ENCODE assay signal across 8 mouse cellular contexts in genomic region chr11:75486601-75487285, GRCm38 (mm10). TPM values are rescaled to one million over a fixed set of nuclear protein-coding genes. Genes with fewer than 3 reads are reported as not detected.
A peak's percentile ranks its signal among the peaks of the same experiment; 100 is the strongest.
DNase-seq lines count a peak whose midpoint lies in the region; ATAC-seq and TF ChIP-seq lines count a peak whose summit lies in the region.

Gene Prpf8 (plus strand): TSS chr11:75486816.

- H3K9ac ChIP-seq in forebrain, embryonic 13.5 days = peak within 1 kb of the TSS; percentile 98
- peak within 1 kb of the TSS; percentile 99 for H3K9ac ChIP-seq in liver, postnatal 0 days (replicated peaks)
- H3K9ac ChIP-seq in neural tube, embryonic 14.5 days (replicated peaks; ENCODE audit: low read depth, low read length) = peak within 1 kb of the TSS; percentile 90

- TF ChIP-seq CTCF in E14TG2a.4 (conservative IDR thresholded peaks at IDR 0.05; ENCODE audit: low read length) = no peak
- TF ChIP-seq CTCF in liver, postnatal 0 days (IDR thresholded peaks at IDR 0.05; ENCODE audit: low read depth) = no peak

- peaks cover 44% of the 10 kb centered on the region for H3K36me3 ChIP-seq in E14TG2a.4 (ENCODE audit: insufficient read depth, low read length)
- peaks cover 40% of the 10 kb centered on the region for H3K36me3 ChIP-seq in forebrain, embryonic 13.5 days (ENCODE audit: poor library complexity, severe bottlenecking)
- peaks cover 24% of the 10 kb centered on the region for H3K36me3 ChIP-seq in liver, postnatal 0 days (replicated peaks; ENCODE audit: insufficient read depth, low read length)
- H3K36me3 ChIP-seq in neural tube, embryonic 14.5 days (ENCODE audit: control insufficient read depth, insufficient read depth, low read length) = peaks cover 19% of the 10 kb centered on the region

- peak; percentile 100 for ATAC-seq in forebrain, embryonic 13.5 days
- ATAC-seq in liver, postnatal 0 days = peak; percentile 100
- ATAC-seq in neural tube, embryonic 14.5 days (ENCODE audit: low read depth) = peak; percentile 100

- intact Hi-C loops in heart, postnatal 10 days (cut with DNase I) = loop anchor here (1.0 kb wide), 1 partner anchor 18 kb away; no protein-coding TSS in a partner anchor

- H3K27me3 ChIP-seq in E14TG2a.4 (ENCODE audit: insufficient read depth, low read length) = no peaks in the 10 kb centered on the region
- H3K27me3 ChIP-seq in forebrain, embryonic 13.5 days = peaks cover 10% of the 10 kb centered on the region
- no peaks in the 10 kb centered on the region for H3K27me3 ChIP-seq in liver, postnatal 0 days (ENCODE audit: insufficient read depth, low read length)
- no peaks in the 10 kb centered on the region for H3K27me3 ChIP-seq in neural tube, embryonic 14.5 days (ENCODE audit: control insufficient read depth, insufficient read depth, low read length)

- peak within 1 kb of the TSS; percentile 68 for H3K27ac ChIP-seq in forebrain, embryonic 13.5 days
- H3K27ac ChIP-seq in liver, postnatal 0 days (ENCODE audit: low read depth) = peak within 1 kb of the TSS; percentile 84
- peak within 1 kb of the TSS; percentile 77 for H3K27ac ChIP-seq in neural tube, embryonic 14.5 days (ENCODE audit: low read depth, low read length)

- H3K4me1 ChIP-seq in E14TG2a.4 (replicated peaks; ENCODE audit: low read depth, low read length) = peaks cover 28% of the 10 kb centered on the region
- H3K4me1 ChIP-seq in forebrain, embryonic 13.5 days = peaks cover 14% of the 10 kb centered on the region
- peaks cover 9% of the 10 kb centered on the region for H3K4me1 ChIP-seq in liver, postnatal 0 days (ENCODE audit: insufficient read depth)
- peaks cover 9% of the 10 kb centered on the region for H3K4me1 ChIP-seq in neural tube, embryonic 14.5 days (ENCODE audit: control insufficient read depth, insufficient read depth, low read length)

- TF ChIP-seq EP300 in liver, postnatal 0 days (IDR thresholded peaks at IDR 0.05; ENCODE audit: low read depth) = no peak

- peak; percentile 99 for DNase-seq in c-Kit-positive CD71-positive TER-119-positive erythroid progenitor cells, embryonic 14.5 days (ENCODE audit: low spot score)
- DNase-seq in heart, postnatal 10 days = peak; percentile 99
- DNase-seq in large intestine, adult 2 months (ENCODE audit: low read depth, low spot score) = peak; percentile 93
- DNase-seq in liver, postnatal 0 days = peak; percentile 97
- peak; percentile 95 for DNase-seq in testis, postnatal 10 days (ENCODE audit: low spot score)

- peak within 1 kb of the TSS; percentile 99 for H3K4me3 ChIP-seq in E14TG2a.4 (replicated peaks; ENCODE audit: low read length)
- H3K4me3 ChIP-seq in forebrain, embryonic 13.5 days = peak within 1 kb of the TSS; percentile 95
- H3K4me3 ChIP-seq in liver, postnatal 0 days (ENCODE audit: low read depth, low read length) = peak within 1 kb of the TSS; percentile 99
- H3K4me3 ChIP-seq in neural tube, embryonic 14.5 days (ENCODE audit: low read depth, low read length) = peak within 1 kb of the TSS; percentile 100

- WGBS in forebrain, embryonic 13.5 days = under 1% methylated on average over 52 of the region's 52 CpGs
- WGBS in large intestine, adult 2 months = under 1% methylated on average over 52 of the region's 52 CpGs
- WGBS in liver, postnatal 0 days (ENCODE audit: insufficient replicate concordance) = 2% methylated on average over 52 of the region's 52 CpGs
- WGBS in neural tube, embryonic 14.5 days = under 1% methylated on average over 52 of the region's 52 CpGs

- H3K4me2 ChIP-seq in forebrain, embryonic 13.5 days = peak within 1 kb of the TSS; percentile 99
- peak within 1 kb of the TSS; percentile 84 for H3K4me2 ChIP-seq in liver, postnatal 0 days (ENCODE audit: low read depth, low read length)
- H3K4me2 ChIP-seq in neural tube, embryonic 14.5 days (ENCODE audit: low read depth, low read length) = peak within 1 kb of the TSS; percentile 95

- no peaks in the 10 kb centered on the region for H3K9me3 ChIP-seq in E14TG2a.4 (ENCODE audit: low read length)
- no peaks in the 10 kb centered on the region for H3K9me3 ChIP-seq in forebrain, embryonic 13.5 days (replicated peaks)
- H3K9me3 ChIP-seq in liver, postnatal 0 days (ENCODE audit: low read length) = no peaks in the 10 kb centered on the region
- H3K9me3 ChIP-seq in neural tube, embryonic 14.5 days (ENCODE audit: control insufficient read depth, low read length) = no peaks in the 10 kb centered on the region

RNA-seq across cellular contexts. Expression of gene Prpf8, which starts in this region (rescaled TPM):
- 56.3 and 63.2 TPM in 2 replicates for polyA plus RNA-seq in forebrain, embryonic 13.5 days (2015; fragmentation: Nextera tagmentation; extraction: Ambion mirVana)
- 100 to 1,000 TPM; 103 to 109 TPM for total RNA-seq in heart, postnatal 10 days (2021)
- 51.2 and 77.9 TPM in 2 replicates for polyA plus RNA-seq in large intestine, adult 2 months (2012; rRNA removed)
- 12.1 and 13.9 TPM in 2 replicates for polyA plus RNA-seq in liver, postnatal 0 days (2015; fragmentation: Nextera tagmentation; extraction: Ambion mirVana)
- 65.0 and 82.8 TPM in 2 replicates for polyA plus RNA-seq in neural tube, embryonic 14.5 days (2014; fragmentation: Nextera tagmentation; extraction: Ambion mirVana)

Comparison
In these comparisons a context has a peak if more than half of its experiments do, and no peak if none do; other contexts are left out.
1. Peak in every context shown above with its lines: DNase-seq, ATAC-seq, H3K4me3 ChIP-seq and H3K27ac ChIP-seq.